8 mouse cellular contexts compared by ENCODE assay signal in genomic region chr6:47943021-47943691, GRCm38 (mm10). TPM values are rescaled to one million over a fixed set of nuclear protein-coding genes. Genes with fewer than 3 reads are reported as not detected.
A peak's percentile ranks its signal among the peaks of the same experiment; 100 is the strongest.
DNase-seq lines count a peak whose midpoint lies in the region; ATAC-seq lines count a peak whose summit lies in the region.

No protein-coding gene starts in this region.

- DNase-seq in ES-CJ7 (ENCODE audit: low read depth, low spot score) = peak; percentile 63
- DNase-seq in cerebellum, adult 18-20 months = peak; percentile 67 to 78
- peak; percentile 66 to 74 for DNase-seq in heart, postnatal 36 days
- DNase-seq in layer of hippocampus, adult 9-11 months = peak; percentile 46
- DNase-seq in lung, postnatal 10 days = peak; percentile 77
- peak; percentile 32 for DNase-seq in ovary, postnatal 10 days (ENCODE audit: low spot score)
- peak; percentile 81 for DNase-seq in thymus, postnatal 14 days

- H3K36me3 ChIP-seq in forebrain, embryonic 15.5 days = no peaks in the 10 kb centered on the region

- H3K27me3 ChIP-seq in forebrain, embryonic 15.5 days = no peaks in the 10 kb centered on the region

- 11% methylated on average over 56 of the region's 64 CpGs for WGBS in forebrain, embryonic 15.5 days

- peak; percentile 84 for ATAC-seq in forebrain, embryonic 15.5 days (replicated peaks)

- peak overlapping the region; percentile 48 for H3K9ac ChIP-seq in forebrain, embryonic 15.5 days (replicated peaks)

- H3K4me1 ChIP-seq in forebrain, embryonic 15.5 days = peaks cover 11% of the 10 kb centered on the region

- peak overlapping the region; percentile 45 for H3K4me3 ChIP-seq in forebrain, embryonic 15.5 days

- H3K9me3 ChIP-seq in forebrain, embryonic 15.5 days = no peaks in the 10 kb centered on the region

- intact Hi-C loops in heart, postnatal 36 days (cut with DNase I) = no loop called here

- no peak overlapping the region for H3K27ac ChIP-seq in forebrain, embryonic 15.5 days (replicated peaks)

- peak overlapping the region; percentile 85 for H3K4me2 ChIP-seq in forebrain, embryonic 15.5 days (replicated peaks)

RNA-seq across cellular contexts. Expression of gene Zfp956, which starts 10.0 kb away (rescaled TPM):
- polyA plus RNA-seq in forebrain, embryonic 15.5 days (2015; fragmentation: Nextera tagmentation; extraction: Ambion mirVana) = 20.9 and 21.5 TPM in 2 replicates
- 1 to 10 TPM; 1.3 to 3.1 TPM for total RNA-seq in heart, postnatal 36 days (2021)

RNA-seq across cellular contexts. Expression of gene Zfp212, which starts 22.9 kb away (rescaled TPM):
- 22.1 and 24.6 TPM in 2 replicates for polyA plus RNA-seq in forebrain, embryonic 15.5 days (2015; fragmentation: Nextera tagmentation; extraction: Ambion mirVana)
- 1 to 10 TPM; 8.7 to 9.4 TPM for total RNA-seq in heart, postnatal 36 days (2021)
